Mouse (Mus musculus): Measurements from ENCODE around the gene Gabrd. TPM values are rescaled to one million over a fixed set of nuclear protein-coding genes. Genes with fewer than 3 reads are reported as not detected.

Gabrd gene
- polyA plus RNA-seq, 1 experiment from 2014 or later = not detected

GRCm38 (mm10) chr4:155357601-155358000 lies 40.3 kb downstream of the Gabrd start:
- no peak for DNase-seq (ENCODE audit: low spot score)
- ATAC-seq (ENCODE audit: low FRiP score) = no peak

GRCm38 (mm10) chr4:155356354-155356753 lies 41.6 kb downstream of the Gabrd start:
- Histone ChIP-seq H3K9ac (ENCODE audit: low read depth, low read length) (no peak overlapping the region), H3K4me2 (replicated peaks; ENCODE audit: low read depth, low read length) (no peak overlapping the region), H3K9me3 (ENCODE audit: control insufficient read depth, low read length) (no peaks in the 10 kb centered on the region), H3K36me3 (ENCODE audit: control insufficient read depth, insufficient read depth, low read length) (no peaks in the 10 kb centered on the region), H3K4me1 (replicated peaks; ENCODE audit: control insufficient read depth, insufficient read depth, low read length) (0 out of 2 replicates have a peak, but pooled peaks cover under 1% of the 10 kb centered on the region), H3K27me3 (ENCODE audit: control insufficient read depth, insufficient read depth, low read length) (peaks cover 26% of the 10 kb centered on the region), H3K27ac (ENCODE audit: low read depth, low read length) (no peak overlapping the region), H3K4me3 (ENCODE audit: low read depth, low read length) (no peak overlapping the region)
- ATAC-seq (ENCODE audit: low FRiP score) (no peak), DNase-seq (ENCODE audit: low spot score) (no peak)
- WGBS = 90% methylated on average over 10 of the region's 10 CpGs

More at GRCm38 (mm10) chr4:155357601-155358000, 40.3 kb downstream of the Gabrd start:
- 0 out of 2 replicates have a peak, but pooled peaks cover 4% of the 10 kb centered on the region for H3K4me1 ChIP-seq (replicated peaks; ENCODE audit: control insufficient read depth, insufficient read depth, low read length)
- no peak overlapping the region for H3K4me3 ChIP-seq (ENCODE audit: low read depth, low read length)
- 62% methylated on average over 2 of the region's 2 CpGs for WGBS
- no peak overlapping the region for H3K4me2 ChIP-seq (replicated peaks; ENCODE audit: low read depth, low read length)
- no peaks in the 10 kb centered on the region for H3K36me3 ChIP-seq (ENCODE audit: control insufficient read depth, insufficient read depth, low read length)
- no peak overlapping the region for H3K9ac ChIP-seq (ENCODE audit: low read depth, low read length)
- H3K27me3 ChIP-seq (ENCODE audit: control insufficient read depth, insufficient read depth, low read length) = peaks cover 39% of the 10 kb centered on the region
- H3K27ac ChIP-seq (ENCODE audit: low read depth, low read length) = no peak overlapping the region
- H3K9me3 ChIP-seq (ENCODE audit: control insufficient read depth, low read length) = no peaks in the 10 kb centered on the region

GRCm38 (mm10) chr4:155354546-155354945 lies 43.4 kb downstream of the Gabrd start:
- no peaks in the 10 kb centered on the region for H3K4me1 ChIP-seq (replicated peaks; ENCODE audit: control insufficient read depth, insufficient read depth, low read length)
- ATAC-seq (ENCODE audit: low FRiP score) = no peak

GRCm38 (mm10) chr4:155354035-155354434 lies 43.9 kb downstream of the Gabrd start:
- H3K27me3 ChIP-seq (ENCODE audit: control insufficient read depth, insufficient read depth, low read length) = peaks cover 6% of the 10 kb centered on the region; the same call in 1 of the 2 replicates
- no peaks in the 10 kb centered on the region for H3K4me1 ChIP-seq (replicated peaks; ENCODE audit: control insufficient read depth, insufficient read depth, low read length)
- no peaks in the 10 kb centered on the region for H3K36me3 ChIP-seq (ENCODE audit: control insufficient read depth, insufficient read depth, low read length)
- ATAC-seq (ENCODE audit: low FRiP score) = no peak
- H3K4me2 ChIP-seq (replicated peaks; ENCODE audit: low read depth, low read length) = no peak overlapping the region
- H3K9me3 ChIP-seq (ENCODE audit: control insufficient read depth, low read length) = no peaks in the 10 kb centered on the region
- WGBS = 92% methylated on average over 6 of the region's 6 CpGs
- H3K27ac ChIP-seq (ENCODE audit: low read depth, low read length) = no peak overlapping the region
- no peak overlapping the region for H3K9ac ChIP-seq (ENCODE audit: low read depth, low read length)
- DNase-seq (ENCODE audit: low spot score) = no peak
- H3K4me3 ChIP-seq (ENCODE audit: low read depth, low read length) = no peak overlapping the region

More at GRCm38 (mm10) chr4:155354546-155354945, 43.4 kb downstream of the Gabrd start:
- Histone ChIP-seq H3K9ac (ENCODE audit: low read depth, low read length) (no peak overlapping the region), H3K4me2 (replicated peaks; ENCODE audit: low read depth, low read length) (no peak overlapping the region), H3K4me3 (ENCODE audit: low read depth, low read length) (no peak overlapping the region), H3K27me3 (ENCODE audit: control insufficient read depth, insufficient read depth, low read length) (peaks cover 9% of the 10 kb centered on the region), H3K9me3 (ENCODE audit: control insufficient read depth, low read length) (no peaks in the 10 kb centered on the region), H3K27ac (ENCODE audit: low read depth, low read length) (no peak overlapping the region), H3K36me3 (ENCODE audit: control insufficient read depth, insufficient read depth, low read length) (no peaks in the 10 kb centered on the region)
- no peak for DNase-seq (ENCODE audit: low spot score)
- WGBS = 87% methylated on average over 7 of the region's 7 CpGs

- Histone ChIP-seq H3K4me2 (replicated peaks; ENCODE audit: low read depth, low read length) (no peak overlapping the region), H3K9ac (ENCODE audit: low read depth, low read length) (no peak overlapping the region), H3K36me3 (ENCODE audit: control insufficient read depth, insufficient read depth, low read length) (no peaks in the 10 kb centered on the region), H3K4me1 (replicated peaks; ENCODE audit: control insufficient read depth, insufficient read depth, low read length) (no peaks in the 10 kb centered on the region), H3K27me3 (ENCODE audit: control insufficient read depth, insufficient read depth, low read length) (no peaks in the 10 kb centered on the region), H3K27ac (ENCODE audit: low read depth, low read length) (no peak overlapping the region), H3K4me3 (ENCODE audit: low read depth, low read length) (no peak overlapping the region), H3K9me3 (ENCODE audit: control insufficient read depth, low read length) (no peaks in the 10 kb centered on the region)
- DNase-seq (ENCODE audit: low spot score) (no peak), ATAC-seq (ENCODE audit: low FRiP score) (no peak)
- 97% methylated on average over 3 of the region's 3 CpGs for WGBS
These were observed 45.3 kb downstream of the Gabrd start for GRCm38 (mm10) chr4:155352581-155352980.

- Histone ChIP-seq H3K4me3 (ENCODE audit: low read depth, low read length) (no peak overlapping the region), H3K4me2 (replicated peaks; ENCODE audit: low read depth, low read length) (no peak overlapping the region), H3K9me3 (ENCODE audit: control insufficient read depth, low read length) (no peaks in the 10 kb centered on the region), H3K4me1 (replicated peaks; ENCODE audit: control insufficient read depth, insufficient read depth, low read length) (peaks cover 4% of the 10 kb centered on the region; the same call in 1 of the 2 replicates), H3K9ac (ENCODE audit: low read depth, low read length) (no peak overlapping the region), H3K27me3 (ENCODE audit: control insufficient read depth, insufficient read depth, low read length) (peaks cover 5% of the 10 kb centered on the region; the same call in 1 of the 2 replicates), H3K27ac (ENCODE audit: low read depth, low read length) (no peak overlapping the region), H3K36me3 (ENCODE audit: control insufficient read depth, insufficient read depth, low read length) (no peaks in the 10 kb centered on the region)
- ATAC-seq (ENCODE audit: low FRiP score) (no peak), DNase-seq (ENCODE audit: low spot score) (no peak)
- WGBS = 91% methylated on average over 12 of the region's 12 CpGs
These were observed 51.6 kb downstream of the Gabrd start for GRCm38 (mm10) chr4:155346350-155346749.

GRCm38 (mm10) chr4:155345608-155345953 lies 52.3 kb downstream of the Gabrd start:
- Histone ChIP-seq H3K4me3 (ENCODE audit: low read depth, low read length) (peak overlapping the region; percentile 51), H3K27me3 (ENCODE audit: control insufficient read depth, insufficient read depth, low read length) (peaks cover 5% of the 10 kb centered on the region; the same call in 1 of the 2 replicates), H3K36me3 (ENCODE audit: control insufficient read depth, insufficient read depth, low read length) (no peaks in the 10 kb centered on the region), H3K4me2 (replicated peaks; ENCODE audit: low read depth, low read length) (peak overlapping the region; percentile 76), H3K4me1 (replicated peaks; ENCODE audit: control insufficient read depth, insufficient read depth, low read length) (peaks cover 4% of the 10 kb centered on the region; the same call in 1 of the 2 replicates), H3K9ac (ENCODE audit: low read depth, low read length) (peak overlapping the region; percentile 70), H3K9me3 (ENCODE audit: control insufficient read depth, low read length) (no peaks in the 10 kb centered on the region), H3K27ac (ENCODE audit: low read depth, low read length) (peak overlapping the region; percentile 61)
- peak; percentile 85 for DNase-seq (ENCODE audit: low spot score)
- 2% methylated on average over 16 of the region's 16 CpGs for WGBS
- peak; percentile 92 for ATAC-seq (ENCODE audit: low FRiP score)

GRCm38 (mm10) chr4:155344716-155345607 lies 53.0 kb downstream of the Gabrd start:
- Histone ChIP-seq H3K4me1 (replicated peaks; ENCODE audit: control insufficient read depth, insufficient read depth, low read length) (peaks cover 4% of the 10 kb centered on the region; the same call in 1 of the 2 replicates), H3K36me3 (ENCODE audit: control insufficient read depth, insufficient read depth, low read length) (no peaks in the 10 kb centered on the region), H3K9ac (ENCODE audit: low read depth, low read length) (peak overlapping the region; percentile 70), H3K4me2 (replicated peaks; ENCODE audit: low read depth, low read length) (peak overlapping the region; percentile 76), H3K4me3 (ENCODE audit: low read depth, low read length) (peak overlapping the region; percentile 51), H3K9me3 (ENCODE audit: control insufficient read depth, low read length) (no peaks in the 10 kb centered on the region), H3K27me3 (ENCODE audit: control insufficient read depth, insufficient read depth, low read length) (peaks cover 5% of the 10 kb centered on the region; the same call in 1 of the 2 replicates), H3K27ac (ENCODE audit: low read depth, low read length) (peak overlapping the region; percentile 61)
- peak; percentile 63 for DNase-seq (ENCODE audit: low spot score)
- peak; percentile 80 for ATAC-seq (ENCODE audit: low FRiP score)
- 10% methylated on average over 47 of the region's 47 CpGs for WGBS
